ENCODE assay signal across 9 mouse cellular contexts in genomic region chr4:76440791-76441364, GRCm38 (mm10).
DNase-seq lines count a peak whose midpoint lies in the region; ATAC-seq and TF ChIP-seq lines count a peak whose summit lies in the region.
"Had no signal": no experiment of that assay in that cellular context is flagged by ENCODE, and none has a peak within 500 bp of the region (broad histone marks: within the 10 kb centered on the region; RNA-seq: fewer than 3 reads in every experiment).

No protein-coding gene starts in this region.

- H3K4me3 ChIP-seq in layer of hippocampus, adult 2 months, result peak overlapping the region; percentile 11; the same call in 1 of the 2 replicates
- no peak overlapping the region for H3K4me3 ChIP-seq in limb, embryonic 13.5 days

- 13% methylated on average over 6 of the region's 6 CpGs for WGBS in limb, embryonic 13.5 days

- no peaks in the 10 kb centered on the region for H3K27me3 ChIP-seq in limb, embryonic 13.5 days

- peak; percentile 68; the same call in 1 of the 2 replicates for ATAC-seq in limb, embryonic 13.5 days (ENCODE audit: low FRiP score, low read depth)
- no peak for ATAC-seq in erythroid progenitor cell, adult 5-6 weeks (replicated peaks; ENCODE audit: low FRiP score, poor library complexity, severe bottlenecking)
- ATAC-seq: forebrain, postnatal 0 days had no signal

- no peaks in the 10 kb centered on the region for H3K9me3 ChIP-seq in limb, embryonic 13.5 days

- H3K27ac ChIP-seq in layer of hippocampus, adult 2 months, result no peak overlapping the region
- H3K27ac ChIP-seq in limb, embryonic 13.5 days, result no peak overlapping the region

- no peaks in the 10 kb centered on the region for H3K36me3 ChIP-seq in limb, embryonic 13.5 days

- no peak overlapping the region for H3K9ac ChIP-seq in limb, embryonic 13.5 days
- H3K9ac ChIP-seq: forebrain, postnatal 0 days had no signal

- no peak for DNase-seq in layer of hippocampus, adult 2 months (ENCODE audit: low spot score in 2 of 2)
- DNase-seq in layer of hippocampus, postnatal 10 days (ENCODE audit: low spot score in 2 of 2), result no peak
- DNase-seq in adrenal gland, postnatal 36 days, result peak; percentile 81 to 88
- DNase-seq in cerebellum, postnatal 14 days, result peak; percentile 90 to 91
- no peak for DNase-seq in layer of hippocampus, adult 18-20 months (ENCODE audit: low spot score in 2 of 2)
- DNase-seq in c-Kit-positive CD71-positive TER-119-positive erythroid progenitor cells, embryonic 14.5 days (ENCODE audit: low spot score), result no peak
- DNase-seq: forebrain, postnatal 0 days had no signal

- H3K4me2 ChIP-seq in limb, embryonic 13.5 days (replicated peaks), result peak overlapping the region; percentile 38

- peaks cover 51% of the 10 kb centered on the region for H3K4me1 ChIP-seq in limb, embryonic 13.5 days

- no peak for TF ChIP-seq CTCF in layer of hippocampus, adult 2 months (conservative IDR thresholded peaks at IDR 0.05)

Comparison
In these comparisons a context has a peak if more than half of its experiments do, and no peak if none do; other contexts are left out.
1. DNase-seq: peak in adrenal gland, postnatal 36 days (2 of 2) and cerebellum, postnatal 14 days (2 of 2); none in layer of hippocampus, adult 2 months (0 of 2), layer of hippocampus, postnatal 10 days (0 of 2), layer of hippocampus, adult 18-20 months (0 of 2) and c-Kit-positive CD71-positive TER-119-positive erythroid progenitor cells, embryonic 14.5 days (single experiment).